Mouse (Mus musculus) liver, adult 2 months (tissue): ENCODE data around the gene Dhx57. TPM values are rescaled to one million over a fixed set of nuclear protein-coding genes. Genes with fewer than 3 reads are reported as not detected.

ENCODE experiments used
- DNase-seq: peaks from one replicate; pipeline ENCODE4 v3.0.0-alpha.2; 2011; ENCODE audit warnings: low read depth, low spot score; ENCODE audit errors: extremely low read depth
- H3K27ac ChIP-seq: fragments of 200-500 bp; replicated peaks from 2 replicates; pipeline ENCODE4 v1.5.1; 2012; ENCODE audit warnings: low read depth, mild to moderate bottlenecking, control low read depth, inconsistent platforms, low read length; ENCODE audit not compliant: insufficient read depth
- H3K27me3 ChIP-seq: fragments of 200-500 bp; 2 replicates; pipeline ENCODE4 v1.6.1; 2012; ENCODE audit warnings: mild to moderate bottlenecking, moderate library complexity, low read length, inconsistent platforms; ENCODE audit not compliant: control insufficient read depth, insufficient read depth
- H3K36me3 ChIP-seq: fragments of 200-500 bp; 2 replicates; pipeline ENCODE4 v1.6.1; 2012; ENCODE audit warnings: low read length, inconsistent platforms; ENCODE audit not compliant: control insufficient read depth, insufficient read depth
- H3K4me1 ChIP-seq: fragments of 200-500 bp; 2 replicates; pipeline ENCODE4 v1.6.1; 2011; ENCODE audit warnings: low read length; ENCODE audit not compliant: control insufficient read depth, insufficient read depth
- H3K4me3 ChIP-seq: fragments of 200-500 bp; 2 replicates; pipeline ENCODE4 v1.5.1; 2011; ENCODE audit warnings: low read depth, mild to moderate bottlenecking, control low read depth, low read length, moderate library complexity; ENCODE audit not compliant: insufficient read depth
- H3K79me2 ChIP-seq: fragments of 200-500 bp; 2 replicates; pipeline ENCODE4 v1.6.1; 2012; ENCODE audit warnings: inconsistent platforms, mild to moderate bottlenecking, low read length, moderate library complexity; ENCODE audit not compliant: control insufficient read depth, insufficient read depth
- H3K9ac ChIP-seq: fragments of 200-500 bp; 2 replicates; pipeline ENCODE4 v1.6.1; 2012; ENCODE audit warnings: low read depth, mild to moderate bottlenecking, control low read depth, inconsistent platforms, low read length
- CTCF ChIP-seq: fragments of 200-500 bp; IDR thresholded peaks from 2 replicates; pipeline ENCODE4 v1.5.1; 2011; ENCODE audit warnings: low read depth, low read length, control low read depth
- POLR2A ChIP-seq: fragments of 200-500 bp; IDR thresholded peaks from 2 replicates; pipeline ENCODE4 v1.6.1; 2011; ENCODE audit warnings: low read length, control low read depth; ENCODE audit not compliant: insufficient read depth; ENCODE audit errors: extremely low read depth
- WGBS: fragments of 180-500 bp; shearing (Covaris S2); methylation state at CpG from one replicate; pipeline ENCODE4 v1.1.7; 2018; 5-methylcytosine and 5-hydroxymethylcytosine counted together
- polyA plus RNA-seq: library from polyadenylated mRNA; depleted of rRNA; stranded (reverse); fragments of >200 nt; gene quantifications from 2 replicates; pipeline ENCODE4 v1.2.3, GENCODE M21; 2012
- total RNA-seq: library from RNA; depleted of rRNA; stranded (reverse); fragments of >200 nt; gene quantifications from 2 replicates; pipeline ENCODE4 v1.2.3, GENCODE M21; 2014

The Dhx57 gene
- total and polyA plus RNA-seq, 2 experiments: 3.7 to 9.3 TPM

GRCm38 (mm10) chr17:80295258-80295657 lies 5.0 kb upstream of the Dhx57 start:
- Histone ChIP-seq H3K79me2 (no peaks in the 10 kb centered on the region), H3K36me3 (no peaks in the 10 kb centered on the region), H3K27me3 (no peaks in the 10 kb centered on the region), H3K27ac (no peak overlapping the region), H3K4me3 (no peak overlapping the region), H3K4me1 (no peaks in the 10 kb centered on the region), H3K9ac (no peak overlapping the region)
- TF ChIP-seq POLR2A (no peak), CTCF (no peak)
- WGBS: 83% methylated on average over 5 of the region's 5 CpGs
- no peak for DNase-seq

GRCm38 (mm10) chr17:80291148-80291547 lies 872 bp upstream of the Dhx57 start:
- Histone ChIP-seq H3K36me3 (no peaks in the 10 kb centered on the region), H3K4me3 (no peak overlapping the region), H3K27me3 (no peaks in the 10 kb centered on the region), H3K27ac (no peak overlapping the region), H3K4me1 (peaks cover 5% of the 10 kb centered on the region; the same call in 1 of the 2 replicates), H3K79me2 (peaks cover 7% of the 10 kb centered on the region; the same call in 1 of the 2 replicates), H3K9ac (no peak overlapping the region)
- peak; percentile 45 for DNase-seq
- TF ChIP-seq POLR2A (no peak), CTCF (peak; percentile 46; the same call in 1 of the 2 replicates)
- WGBS: 29% methylated on average over 2 of the region's 2 CpGs

GRCm38 (mm10) chr17:80289280-80290073 lies 799 bp downstream of the Dhx57 start:
- Histone ChIP-seq H3K27me3 (no peaks in the 10 kb centered on the region), H3K9ac (peak overlapping the region; percentile 89), H3K4me1 (peaks cover 5% of the 10 kb centered on the region; the same call in 1 of the 2 replicates), H3K27ac (peak overlapping the region; percentile 64), H3K36me3 (no peaks in the 10 kb centered on the region), H3K4me3 (peak overlapping the region; percentile 85), H3K79me2 (peaks cover 7% of the 10 kb centered on the region; the same call in 1 of the 2 replicates)
- TF ChIP-seq POLR2A: no peak
- TF ChIP-seq CTCF: no peak
- DNase-seq: peak; percentile 14
- 1% methylated on average over 30 of the region's 30 CpGs for WGBS

- Histone ChIP-seq H3K4me3 (no peak overlapping the region), H3K27me3 (no peaks in the 10 kb centered on the region), H3K27ac (no peak overlapping the region), H3K36me3 (no peaks in the 10 kb centered on the region), H3K79me2 (peaks cover 7% of the 10 kb centered on the region; the same call in 1 of the 2 replicates), H3K9ac (no peak overlapping the region), H3K4me1 (peaks cover 5% of the 10 kb centered on the region; the same call in 1 of the 2 replicates)
- no peak for TF ChIP-seq POLR2A
- TF ChIP-seq CTCF: no peak
- WGBS: 66% methylated on average over 6 of the region's 6 CpGs
- DNase-seq: no peak
Measured at GRCm38 (mm10) chr17:80288012-80288411, 2.3 kb downstream of the Dhx57 start.

- TF ChIP-seq CTCF (no peak), POLR2A (no peak)
- peaks cover 5% of the 10 kb centered on the region; the same call in 1 of the 2 replicates for H3K4me1 ChIP-seq
- H3K27ac ChIP-seq: peak overlapping the region; percentile 44
- 85% methylated on average over 4 of the region's 4 CpGs for WGBS
- H3K4me3 ChIP-seq: no peak overlapping the region
- H3K36me3 ChIP-seq: peaks cover 4% of the 10 kb centered on the region; the same call in 1 of the 2 replicates
- peaks cover 3% of the 10 kb centered on the region; the same call in 1 of the 2 replicates for H3K79me2 ChIP-seq
- DNase-seq: no peak
- no peak overlapping the region for H3K9ac ChIP-seq
- H3K27me3 ChIP-seq: no peaks in the 10 kb centered on the region
Measured at GRCm38 (mm10) chr17:80284446-80284845, 5.8 kb downstream of the Dhx57 start.

GRCm38 (mm10) chr17:80279340-80280070 lies 10.8 kb downstream of the Dhx57 start:
- 72% methylated on average over 8 of the region's 8 CpGs for WGBS

More at GRCm38 (mm10) chr17:80279340-80280070, 10.8 kb downstream of the Dhx57 start:
- H3K36me3 ChIP-seq: peaks cover 14% of the 10 kb centered on the region
- no peaks in the 10 kb centered on the region for H3K4me1 ChIP-seq
- H3K9ac ChIP-seq: no peak overlapping the region
- no peak overlapping the region for H3K27ac ChIP-seq
- H3K79me2 ChIP-seq: no peaks in the 10 kb centered on the region
- peak; percentile 28 for DNase-seq
- TF ChIP-seq CTCF: no peak
- no peak for TF ChIP-seq POLR2A
- no peak overlapping the region for H3K4me3 ChIP-seq
- H3K27me3 ChIP-seq: no peaks in the 10 kb centered on the region
